Mouse (Mus musculus) lung, postnatal 36 days (tissue): ENCODE measurements around the gene Olfr1137.

Experiments used
- DNase-seq: peaks from one replicate; pipeline ENCODE4 v3.0.0; 2022; ENCODE audit warnings: mixed read lengths

Gene Olfr1137

GRCm38 (mm10) chr2:87713079-87713478 lies at the start of gene Olfr1137:
Gene Olfr1137 (minus strand): TSS chr2:87713179.
- no peak for DNase-seq

- DNase-seq = no peak
These were observed 40.9 kb upstream of the Olfr1137 start, which contains the start of gene Olfr1141 for GRCm38 (mm10) chr2:87753891-87754290. Gene Olfr1141 (minus strand): TSS chr2:87753991.

- no peak for DNase-seq
These were observed 30.5 kb upstream of the Olfr1137 start, which contains the start of gene Olfr1140 for GRCm38 (mm10) chr2:87743452-87743851. Gene Olfr1140 (plus strand): TSS chr2:87743752.

GRCm38 (mm10) chr2:87739878-87740277 lies 26.9 kb upstream of the Olfr1137 start, which contains the start of gene Olfr1138:
Gene Olfr1138 (minus strand): TSS chr2:87739978.
- DNase-seq = no peak

GRCm38 (mm10) chr2:87693847-87694246 lies 19.1 kb downstream of the Olfr1137 start, which contains the start of gene Olfr1136:
Gene Olfr1136 (minus strand): TSS chr2:87693947.
- DNase-seq = no peak

- DNase-seq = no peak
These were observed 39.4 kb downstream of the Olfr1137 start, which contains the start of gene Olfr1135 for GRCm38 (mm10) chr2:87673564-87673963. Gene Olfr1135 (minus strand): TSS chr2:87673664.
